Mouse (Mus musculus) A20 (cell line): ENCODE results near the gene Ly75.

Source experiments
- DNase-seq: peaks from one replicate; pipeline ENCODE4 v3.0.0-alpha.2; 2011; ENCODE audit warnings: low read depth, low spot score

Ly75 gene

DNA sequence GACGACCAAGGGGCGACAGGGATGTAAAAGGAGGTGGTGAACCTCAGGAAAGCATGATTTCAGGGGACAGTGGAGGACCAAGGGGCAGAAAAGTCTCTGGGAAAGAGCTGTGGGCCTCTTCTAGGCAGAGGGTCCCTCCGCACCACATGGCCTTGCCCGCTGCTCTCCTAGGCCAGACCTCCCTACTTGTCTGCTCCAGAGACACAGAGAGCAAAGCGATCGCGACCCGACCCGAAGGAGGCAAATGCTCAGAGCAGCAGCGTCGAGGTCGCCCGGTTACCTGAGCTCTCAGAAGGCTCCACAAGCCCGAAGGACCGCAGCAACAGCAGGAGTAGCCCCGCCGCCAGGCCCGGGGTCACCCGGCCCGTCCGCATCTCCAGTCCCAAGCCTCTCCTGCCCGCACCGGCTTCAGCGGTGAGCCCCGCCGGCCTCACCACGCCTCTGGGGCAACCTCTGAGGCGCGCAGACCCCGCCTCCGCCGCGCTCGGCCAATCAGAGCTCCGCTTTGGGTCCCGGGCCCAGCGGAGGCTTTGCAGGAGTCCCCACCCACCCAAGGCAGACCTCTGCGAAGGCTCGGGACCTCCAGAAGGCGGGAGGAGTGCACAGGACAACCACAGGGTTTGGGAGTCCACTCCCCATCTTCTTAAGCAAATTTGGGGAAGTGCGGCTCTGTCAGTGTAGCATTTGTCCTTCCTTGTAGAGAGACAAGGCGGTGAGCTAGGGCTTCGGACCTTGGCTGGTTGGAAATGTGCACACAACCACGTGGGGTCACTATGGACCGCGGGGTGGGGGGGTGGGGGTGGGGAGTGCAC lies at the start of gene Ly75:
Gene Ly75 (minus strand): TSS at position 446 of the 812 bp plus-strand sequence.
- DNase-seq, result peak; percentile 94

DNA sequence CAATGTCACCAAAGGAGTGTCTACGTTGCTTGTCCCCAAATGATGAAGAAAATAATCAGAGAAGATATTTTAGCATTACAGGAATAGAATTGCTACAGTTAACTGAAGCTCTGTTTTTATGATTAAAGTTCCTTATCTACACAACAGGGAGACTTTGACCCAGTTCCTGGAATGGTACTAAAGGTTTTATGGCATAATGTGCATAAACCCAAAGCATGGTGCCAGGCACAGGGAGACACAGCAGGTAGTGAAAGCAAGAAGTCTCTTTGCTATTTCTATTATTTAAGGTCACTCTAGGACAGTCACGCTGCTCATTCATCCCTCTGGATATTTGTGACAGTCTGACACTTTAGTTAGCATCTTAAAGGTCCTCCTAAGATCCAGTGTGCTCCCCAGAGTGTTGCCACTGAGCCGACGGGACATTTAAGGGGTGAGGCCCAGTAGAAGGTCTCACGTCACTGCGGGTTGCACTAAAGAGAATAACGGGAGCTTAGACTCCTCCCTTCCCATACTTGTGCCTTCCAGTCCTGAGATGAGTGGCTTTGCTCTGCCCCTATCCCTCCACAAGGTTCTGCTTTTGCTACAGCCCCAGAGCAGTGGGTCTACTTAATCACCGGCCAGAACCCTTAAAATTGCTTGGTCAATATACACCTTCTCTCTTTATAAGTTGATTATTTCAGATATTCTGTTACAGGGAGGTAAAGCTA lies 47.4 kb upstream of the Ly75 start:
- DNase-seq, result no peak

DNA sequence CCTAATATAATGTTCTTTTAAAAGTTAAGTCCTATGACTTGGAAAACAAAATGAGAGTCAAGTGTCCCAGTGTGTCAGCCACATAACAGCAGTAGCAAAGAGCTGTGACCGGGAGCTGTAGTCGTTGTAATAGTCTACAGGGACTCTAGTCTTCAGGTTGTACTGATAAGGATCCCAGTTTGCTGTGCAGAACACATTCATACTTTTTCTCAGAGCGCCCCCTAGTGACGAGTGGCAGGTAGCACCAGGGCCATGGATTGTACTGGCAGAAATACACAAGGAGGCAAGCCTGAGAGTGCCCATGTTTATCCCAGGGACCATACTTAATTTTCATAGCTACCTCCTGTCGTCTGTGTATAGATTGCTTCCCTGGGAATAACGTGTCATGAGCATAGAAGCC lies 35.0 kb upstream of the Ly75 start:
- peak; percentile 80 for DNase-seq

DNA sequence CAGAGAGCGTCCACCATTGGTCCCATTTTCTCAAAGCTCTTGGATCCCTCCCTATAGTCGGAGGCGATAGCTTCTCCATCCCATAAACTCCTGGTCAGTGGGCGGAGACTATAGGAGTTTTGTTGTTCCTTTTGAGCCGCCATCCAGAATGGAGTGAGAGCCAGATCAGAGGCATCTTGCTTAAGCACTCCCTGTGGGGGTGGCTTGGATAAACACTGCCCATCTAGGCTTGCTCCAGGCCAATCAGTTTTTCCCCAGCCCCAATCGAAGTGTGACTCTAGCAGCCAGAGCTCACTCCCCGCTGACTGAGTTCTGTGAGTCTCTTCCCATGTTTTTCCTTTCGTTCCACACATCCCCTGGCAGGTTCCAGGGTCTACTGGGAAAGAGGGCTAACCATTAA lies 31.2 kb upstream of the Ly75 start:
- DNase-seq, result no peak

DNA sequence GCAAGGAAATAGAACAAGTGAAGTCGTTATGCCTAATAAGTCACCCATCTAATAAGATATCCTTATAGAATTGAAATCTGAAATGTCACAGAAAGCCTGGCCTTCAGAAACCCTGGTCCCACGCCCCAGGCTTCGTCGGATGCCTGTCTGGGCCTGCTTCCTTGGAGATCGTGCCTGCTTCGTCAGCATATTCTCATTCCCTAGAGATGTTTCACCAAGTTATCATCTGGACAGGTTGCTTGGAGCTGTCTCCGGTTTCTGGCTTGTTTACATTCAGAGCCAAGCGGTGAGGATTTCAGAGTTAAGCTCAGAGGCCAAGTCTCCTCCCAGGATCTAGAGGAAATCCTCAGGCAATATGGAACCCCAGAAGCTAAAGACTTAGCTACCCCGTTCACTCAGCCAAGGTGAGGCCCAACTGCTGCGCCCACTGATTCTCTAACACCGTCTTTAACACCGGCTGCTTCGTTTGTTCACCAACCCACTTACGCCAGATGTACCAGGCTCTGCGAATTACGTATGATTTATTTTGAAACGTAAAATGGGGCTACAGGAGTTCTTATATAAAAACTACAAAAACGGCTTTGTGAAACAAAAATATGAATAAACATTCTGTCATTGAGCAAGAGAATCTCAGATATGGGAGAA lies 30.0 kb upstream of the Ly75 start:
- no peak for DNase-seq

DNA sequence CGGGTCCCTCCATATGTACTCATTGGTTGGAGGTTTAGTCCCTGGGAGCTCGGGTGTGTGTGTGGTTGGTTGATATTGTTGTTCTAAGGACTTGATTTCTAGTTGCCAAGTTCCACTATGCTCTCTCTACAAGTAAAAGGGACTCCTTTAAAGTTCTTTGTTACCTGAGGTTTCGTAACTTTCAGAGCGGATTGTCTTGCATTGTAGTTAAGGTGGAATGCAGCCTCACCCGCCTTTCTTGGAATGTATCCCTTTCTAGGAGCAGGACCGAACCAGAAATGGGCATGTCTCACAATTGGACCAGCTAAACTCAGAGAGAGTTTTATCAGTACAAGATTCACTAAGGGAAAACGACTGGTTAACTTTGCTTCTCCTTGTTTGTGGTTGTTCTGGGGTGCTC lies 28.1 kb upstream of the Ly75 start:
- no peak for DNase-seq

DNA sequence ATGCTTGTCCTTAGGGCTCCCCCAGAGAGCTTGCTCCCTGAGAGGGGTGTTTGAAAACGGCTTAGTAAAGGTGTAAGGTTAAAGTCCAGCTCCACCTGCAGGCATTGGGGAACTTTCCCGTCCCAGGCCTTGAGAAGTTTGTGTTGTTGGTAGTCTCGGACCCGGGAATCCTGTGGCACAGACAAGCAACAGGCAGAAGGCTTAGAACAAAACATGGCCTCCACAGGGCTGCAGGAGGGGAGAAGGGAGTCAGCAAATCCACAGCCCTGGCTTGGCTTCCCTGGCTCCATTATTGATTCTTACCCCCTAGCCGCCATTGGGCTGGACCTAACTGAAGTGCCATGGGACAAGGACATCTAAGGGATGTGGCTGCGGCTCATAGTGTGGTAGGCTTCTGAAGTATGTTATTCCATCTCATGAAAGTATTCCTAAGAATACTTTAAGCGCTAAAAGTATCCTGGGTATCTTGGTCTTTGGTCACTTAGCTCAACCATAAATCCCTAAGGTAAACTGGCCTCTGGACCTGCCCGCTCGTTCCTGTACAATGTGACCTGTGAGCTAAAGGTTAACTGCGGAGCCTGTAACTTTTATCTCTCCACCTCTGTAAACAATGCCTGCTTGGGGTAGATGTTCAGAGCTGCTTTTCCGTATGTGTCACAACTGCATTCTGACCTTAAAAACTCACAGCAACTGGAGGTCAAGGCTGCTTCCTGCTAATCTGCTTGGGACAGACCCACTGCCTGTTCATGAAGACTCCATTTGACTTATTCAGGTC lies 27.1 kb upstream of the Ly75 start:
- no peak for DNase-seq

DNA sequence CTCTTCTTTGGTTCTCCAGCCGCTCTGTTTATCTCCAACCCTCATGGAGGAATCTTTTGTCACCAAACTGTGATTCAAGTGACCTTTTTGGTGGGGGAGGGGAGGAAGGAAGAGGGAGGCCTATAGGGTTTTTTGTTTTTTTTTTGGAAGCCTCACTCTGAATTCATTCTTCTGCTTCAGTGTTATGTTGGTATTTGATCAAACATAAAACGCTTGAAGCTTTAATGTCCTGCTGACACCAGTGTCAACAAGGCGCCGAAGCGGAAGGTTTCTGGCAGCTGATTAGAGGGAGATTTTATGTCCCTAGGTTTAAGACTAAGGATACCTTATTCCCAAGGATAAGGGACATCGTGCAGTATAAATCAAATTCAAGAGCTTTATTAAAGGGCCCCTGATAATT lies 26.1 kb upstream of the Ly75 start:
- no peak for DNase-seq

DNA sequence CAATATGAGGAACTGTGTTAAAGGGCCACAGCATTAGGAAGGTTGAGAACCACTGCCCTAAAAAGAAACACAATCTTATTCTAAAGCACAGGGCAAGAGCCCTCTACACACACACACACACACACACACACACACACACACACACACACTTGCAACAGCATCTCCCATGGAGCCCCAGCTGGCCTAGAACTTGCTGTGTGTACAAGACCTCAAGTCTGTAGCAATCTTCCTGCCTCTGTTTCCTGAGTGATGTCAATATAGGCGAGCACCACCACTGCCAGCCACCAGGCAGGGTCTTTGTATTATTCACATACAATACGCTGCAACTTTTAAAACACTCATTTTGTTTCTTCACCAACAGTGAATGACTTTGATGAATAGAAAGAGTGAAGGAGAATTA lies 24.3 kb upstream of the Ly75 start:
- peak; percentile 18 for DNase-seq

DNA sequence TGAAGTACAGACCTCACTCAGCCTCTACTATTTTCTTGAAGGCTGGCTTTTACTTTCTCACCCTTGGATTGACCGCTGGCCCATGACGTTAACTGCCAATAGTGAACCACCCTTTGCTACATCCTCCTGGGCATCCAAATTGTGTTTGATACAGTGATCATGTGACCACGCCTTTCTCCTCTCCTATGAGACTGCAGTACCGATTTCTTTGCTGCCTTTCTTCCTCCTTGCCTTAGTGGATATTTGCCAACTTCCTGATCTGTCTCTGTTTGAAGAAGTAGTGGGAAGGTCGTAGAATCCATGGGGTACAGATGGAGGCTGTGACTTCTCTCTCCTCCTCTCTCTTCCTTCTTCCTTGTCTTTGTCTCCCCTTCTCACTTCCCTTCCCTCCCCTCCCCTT lies 22.3 kb upstream of the Ly75 start:
- no peak for DNase-seq

DNA sequence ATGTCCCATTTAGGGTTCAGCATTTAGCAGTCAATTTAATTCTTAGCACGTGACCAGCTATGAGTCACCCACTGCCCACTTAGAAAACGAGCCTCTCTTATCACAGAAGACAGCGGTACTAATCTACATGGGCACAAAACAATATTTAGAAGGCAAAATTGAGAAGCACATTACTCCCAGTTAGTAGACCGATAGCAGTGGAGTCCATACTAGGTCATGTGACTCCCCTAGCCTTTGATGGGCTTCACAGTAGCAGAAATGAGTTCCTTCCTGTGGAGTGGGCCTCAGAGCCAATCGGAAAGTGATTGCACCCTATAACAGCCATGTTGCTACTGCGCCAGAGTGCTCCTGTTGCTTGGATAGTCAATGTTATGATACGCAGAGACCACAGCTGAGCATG lies 21.7 kb upstream of the Ly75 start:
- no peak for DNase-seq

DNA sequence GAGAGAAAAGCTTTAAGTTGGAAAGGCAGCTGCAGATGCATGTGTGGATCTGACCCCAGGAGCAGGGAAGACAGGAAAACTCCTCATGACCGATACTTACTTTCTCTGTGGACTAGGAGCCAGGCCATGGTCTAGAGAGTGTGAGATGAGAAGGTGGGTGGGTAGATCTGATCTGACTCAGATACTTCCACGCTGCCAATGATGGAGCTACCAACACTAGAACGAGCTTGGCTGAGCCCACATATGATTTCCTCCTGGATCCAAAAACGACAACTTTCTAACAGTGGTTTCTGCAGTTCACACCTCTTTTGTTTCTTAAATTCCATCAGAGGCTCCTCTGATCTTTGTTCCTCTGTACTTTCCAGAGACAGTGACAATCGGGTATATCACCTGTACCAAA lies 18.6 kb upstream of the Ly75 start:
- no peak for DNase-seq

DNA sequence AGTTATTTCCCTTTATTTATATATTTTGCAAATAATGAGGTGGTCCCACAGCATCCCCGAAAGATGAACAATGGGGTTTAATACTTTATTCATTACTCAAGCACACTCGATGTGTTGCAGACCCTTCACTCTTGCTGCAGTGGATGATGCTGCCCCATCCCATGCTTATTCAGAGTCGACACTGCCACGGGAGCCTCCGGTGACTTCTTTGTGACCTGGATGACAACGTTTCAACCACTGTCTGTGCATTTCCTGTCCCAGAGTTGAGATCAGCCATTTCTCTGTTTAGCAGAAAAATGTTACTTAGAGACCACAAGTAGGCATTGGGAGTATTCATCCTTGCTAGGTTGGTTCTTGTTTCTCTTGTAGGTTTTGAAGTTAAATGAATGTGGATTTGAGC lies 10.7 kb upstream of the Ly75 start:
- DNase-seq, result no peak

DNA sequence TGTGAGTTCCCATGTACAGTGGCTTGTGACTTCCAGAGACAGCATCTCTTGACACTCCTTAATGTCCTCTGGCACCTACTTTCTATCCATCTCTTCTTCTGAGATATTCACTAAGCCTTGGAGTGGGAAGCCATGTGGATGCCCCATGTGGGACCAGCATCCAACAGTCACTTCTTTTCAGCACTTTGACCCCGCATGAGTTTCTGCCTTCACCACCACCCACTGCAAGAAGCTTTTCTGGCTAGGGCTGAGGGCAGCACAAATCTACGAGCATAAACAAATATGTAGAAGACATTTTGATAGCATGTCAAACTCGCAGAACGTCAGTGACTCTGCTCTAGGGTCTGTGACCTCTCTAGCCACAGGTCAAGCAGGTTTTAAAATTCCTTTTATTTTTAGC lies 9.2 kb upstream of the Ly75 start:
- DNase-seq, result no peak

DNA sequence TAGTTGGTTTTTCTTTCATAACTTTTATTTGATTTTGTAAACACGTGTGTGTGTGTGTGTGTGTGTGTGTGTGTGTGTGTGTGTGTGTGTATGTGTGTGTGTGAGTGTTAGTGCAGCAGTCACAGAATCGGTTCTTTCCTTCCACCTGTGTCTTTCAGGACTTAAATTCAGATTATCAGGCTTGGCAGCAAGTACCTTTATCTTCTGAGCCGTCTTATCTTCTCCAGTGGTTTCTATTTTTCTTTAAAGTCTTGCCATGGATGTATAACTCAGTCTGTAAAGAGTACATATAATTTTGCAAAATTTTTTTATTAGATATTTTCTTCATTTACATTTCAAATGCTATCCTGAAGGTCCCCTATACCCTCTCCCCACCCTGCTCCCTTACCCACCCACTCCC lies 4.3 kb upstream of the Ly75 start:
- DNase-seq, result no peak

DNA sequence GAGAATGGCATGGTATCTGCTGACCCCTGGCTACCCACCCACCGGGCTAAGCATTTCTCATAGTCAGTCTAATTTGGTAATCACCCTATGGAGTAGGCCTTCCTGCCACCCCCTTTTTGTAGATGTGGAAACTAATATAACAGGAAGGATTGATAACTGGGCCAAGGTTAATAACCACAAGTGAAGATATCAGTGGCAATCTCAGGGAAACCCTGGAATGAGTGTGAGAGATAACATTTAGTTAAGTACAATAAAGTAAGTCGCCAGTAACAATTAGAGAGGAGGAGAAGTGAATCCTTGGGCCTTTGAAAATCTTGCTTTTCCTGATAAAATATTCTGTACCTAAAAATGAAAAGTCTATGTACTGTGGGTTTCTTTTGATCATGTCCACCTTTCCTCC lies 3.7 kb upstream of the Ly75 start:
- DNase-seq, result no peak

DNA sequence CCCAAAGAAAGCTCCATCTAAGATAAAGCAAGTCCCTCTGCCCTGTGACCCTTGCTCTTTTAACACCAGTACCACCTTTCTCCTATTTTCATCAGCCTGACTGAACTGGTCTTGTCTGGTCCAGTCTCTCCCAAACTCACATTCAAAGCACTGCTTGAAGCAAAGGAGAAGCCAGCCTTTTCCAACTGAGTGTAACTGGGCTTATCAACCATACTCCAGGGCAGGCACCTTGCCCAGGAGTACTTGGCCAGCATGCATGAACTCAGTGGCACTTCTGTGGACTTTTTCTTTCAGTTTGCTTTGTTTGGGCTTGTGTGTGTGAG lies 1.6 kb upstream of the Ly75 start:
- peak; percentile 31 for DNase-seq

DNA sequence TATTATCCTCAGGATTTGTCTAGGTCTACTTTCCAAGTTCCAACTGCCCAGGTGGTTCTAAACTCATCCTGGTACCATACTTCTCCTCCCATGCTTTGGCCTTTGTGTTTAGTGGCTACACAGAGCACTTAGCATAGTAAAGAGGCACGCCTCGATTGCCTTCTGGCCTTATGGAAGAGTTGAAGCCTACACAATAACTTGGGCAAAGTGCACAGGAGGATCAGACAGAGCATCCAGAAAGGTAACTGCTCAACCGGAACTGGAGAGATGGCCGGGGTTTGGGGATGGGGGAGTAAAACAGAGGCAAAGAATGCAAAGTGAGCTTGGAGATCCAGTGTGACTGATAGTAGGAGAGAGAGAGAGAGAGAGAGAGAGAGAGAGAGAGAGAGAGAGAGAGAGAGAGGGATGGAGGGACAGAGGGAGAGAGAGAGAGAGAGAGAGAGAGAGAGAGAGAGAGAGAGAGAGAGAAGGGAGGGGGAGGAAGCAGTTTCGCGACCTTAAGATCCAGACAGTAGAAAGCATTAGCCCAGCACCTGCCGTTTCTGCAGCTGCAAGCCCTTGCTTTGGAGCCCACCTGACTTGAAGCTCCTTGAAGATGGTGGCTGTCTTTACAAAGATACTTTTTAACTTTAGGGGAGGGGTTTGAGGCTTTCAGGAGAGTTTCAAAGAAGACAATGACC lies 1.1 kb upstream of the Ly75 start:
- DNase-seq, result peak; percentile 29

DNA sequence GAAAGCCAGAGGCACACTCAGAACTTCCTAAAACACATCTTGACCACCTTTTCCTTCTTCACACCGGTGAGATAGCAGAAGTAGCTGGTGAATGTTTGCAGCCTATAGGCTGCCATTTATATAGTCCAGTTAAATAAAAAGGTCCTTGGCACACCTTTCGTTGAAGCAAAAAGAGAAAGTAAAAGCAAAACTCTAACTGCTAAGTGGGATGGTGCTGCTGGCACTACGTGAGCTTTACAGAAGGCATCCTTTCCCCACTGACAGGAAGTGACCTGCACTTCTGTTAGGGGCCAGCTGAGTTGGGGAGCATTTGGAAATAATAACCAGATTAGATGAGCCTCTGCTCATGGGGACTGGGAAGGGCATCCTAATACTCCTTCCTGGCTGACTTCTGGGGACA lies 757 bp downstream of the Ly75 start:
- peak; percentile 62 for DNase-seq

DNA sequence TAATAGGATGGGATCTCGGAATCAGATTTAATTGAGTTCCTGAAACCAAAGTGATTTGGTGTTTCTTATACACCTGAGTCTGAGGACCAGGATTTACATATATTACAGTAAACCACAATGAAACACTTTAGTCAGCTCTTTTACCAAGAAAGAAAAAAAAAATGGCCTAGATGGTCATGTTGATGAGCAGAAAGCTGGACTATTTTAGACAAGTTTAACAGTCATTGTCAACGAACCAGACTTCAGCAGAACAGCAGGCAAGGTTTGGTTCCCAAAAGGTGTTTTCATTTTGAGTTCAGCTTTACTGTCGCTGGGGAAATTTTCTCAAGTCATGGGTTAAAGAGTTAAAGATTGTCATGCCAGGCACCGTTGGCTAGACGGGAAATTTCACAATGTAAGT lies 5.8 kb downstream of the Ly75 start:
- DNase-seq, result peak; percentile 12

DNA sequence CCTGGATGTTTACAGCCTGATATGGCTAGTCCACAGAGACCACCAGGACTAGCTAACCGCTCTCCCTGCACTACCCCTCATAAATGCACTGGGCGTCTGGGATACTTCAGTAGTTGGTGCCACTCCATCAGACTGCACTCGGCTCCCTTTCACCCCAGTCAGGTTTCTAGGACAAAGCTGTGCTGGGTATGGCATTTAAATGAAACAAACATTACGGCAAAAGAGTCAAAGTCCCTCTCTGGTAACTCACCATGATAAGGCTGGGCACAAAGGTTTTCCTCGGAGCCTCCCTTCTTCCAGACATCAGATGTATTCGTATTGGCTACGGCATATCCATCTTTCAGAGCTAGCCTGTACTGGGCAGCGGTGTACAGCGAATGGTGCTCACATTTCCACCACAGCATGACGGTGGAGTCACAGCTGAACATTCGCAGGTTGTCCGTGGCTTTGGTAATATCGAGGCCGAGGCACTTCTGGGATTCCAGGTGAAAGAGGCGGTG lies 7.4 kb downstream of the Ly75 start:
- no peak for DNase-seq
